Mouse (Mus musculus): Measurements from ENCODE around the gene Gpr146.

DNA sequence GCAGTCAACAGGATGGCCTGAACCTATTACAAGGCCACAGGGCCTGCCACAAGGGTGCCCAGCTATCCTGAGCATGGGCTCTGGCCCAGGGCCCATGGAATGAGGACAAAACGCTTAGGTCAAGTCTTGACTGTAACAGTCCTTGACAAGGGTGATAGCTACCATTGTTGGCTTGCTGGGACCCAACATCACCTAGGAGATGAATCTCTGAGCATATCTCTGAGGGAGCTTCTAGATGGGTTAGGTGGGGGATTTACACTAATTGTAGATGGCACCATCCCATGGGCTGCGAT, 64.2 kb downstream of the Gpr146 start:
- TF ChIP-seq CTCF (IDR thresholded peaks at IDR 0.05; ENCODE audit: borderline replicate concordance, insufficient read depth, low read depth, low read length), result no peak
- TF ChIP-seq POLR2A (IDR thresholded peaks at IDR 0.05; ENCODE audit: borderline replicate concordance, insufficient read depth, low read length), result no peak

Measured in cerebellum, adult 2 months (tissue).